Mouse (Mus musculus) lung, embryonic 16.5 days (tissue): ENCODE results near the gene Olfr452. TPM values are rescaled to one million over a fixed set of nuclear protein-coding genes. Genes with fewer than 3 reads are reported as not detected.

Experiments
- ATAC-seq: fragments of 200-750 bp; cut with Nextera tagmentation; 2 replicates; pipeline ENCODE4 v1.8.0; 2017; ENCODE audit warnings: low read depth, mild to moderate bottlenecking, moderate library complexity
- H3K27ac ChIP-seq: fragments of 300-500 bp; sonication (generic); 2 replicates; pipeline ENCODE4 v1.5.1; 2014; ENCODE audit warnings: mild to moderate bottlenecking, control low read depth, low read length
- H3K27me3 ChIP-seq: fragments of 300-500 bp; sonication (generic); 2 replicates; pipeline ENCODE4 v1.6.1; 2014; ENCODE audit warnings: low read depth, low read length, mixed read lengths; ENCODE audit not compliant: control insufficient read depth, insufficient read depth
- H3K36me3 ChIP-seq: fragments of 300-500 bp; sonication (generic); 2 replicates; pipeline ENCODE4 v1.6.1; 2014; ENCODE audit warnings: low read length; ENCODE audit not compliant: control insufficient read depth, insufficient read depth
- H3K4me1 ChIP-seq: fragments of 300-500 bp; sonication (generic); replicated peaks from 2 replicates; pipeline ENCODE4 v1.6.1; 2014; ENCODE audit warnings: low read length, mixed read lengths; ENCODE audit not compliant: control insufficient read depth, insufficient read depth
- H3K4me2 ChIP-seq: fragments of 300-500 bp; sonication (generic); 2 replicates; pipeline ENCODE4 v1.6.1; 2014; ENCODE audit warnings: low read depth, low read length, control low read depth
- H3K4me3 ChIP-seq: fragments of 300-500 bp; sonication (generic); 2 replicates; pipeline ENCODE4 v1.5.1; 2014; ENCODE audit warnings: mild to moderate bottlenecking, low read length, control low read depth
- H3K9ac ChIP-seq: fragments of 300-500 bp; sonication (generic); 2 replicates; pipeline ENCODE4 v1.6.1; 2014; ENCODE audit warnings: low read length, control low read depth
- H3K9me3 ChIP-seq: fragments of 300-500 bp; sonication (generic); 2 replicates; pipeline ENCODE4 v1.6.1; 2016; ENCODE audit warnings: low read length; ENCODE audit not compliant: control insufficient read depth
- WGBS: fragments of 180-500 bp; shearing (Covaris S2); extraction: QIAGEN DNeasy Blood & Tissue Kit; methylation state at CpG from one replicate; pipeline ENCODE4 v1.1.7; 2014; 5-methylcytosine and 5-hydroxymethylcytosine counted together
- polyA plus RNA-seq: library from polyadenylated mRNA; unstranded; fragments of >200 nt; fragmentation: Nextera tagmentation; extraction: Ambion mirVana; gene quantifications from 2 replicates; pipeline ENCODE4 v1.2.1, GENCODE M21; 2015

Gene Olfr452
- polyA plus RNA-seq, result not detected in 2 replicates

GRCm38 (mm10) chr6:42784793-42785192 lies at the start of gene Olfr452:
TSS of gene Olfr452 (plus strand) at chr6:42785093.
- Histone ChIP-seq H3K9me3 (no peaks in the 10 kb centered on the region), H3K4me1 (no peaks in the 10 kb centered on the region), H3K36me3 (no peaks in the 10 kb centered on the region), H3K27ac (no peak within 1 kb of the TSS), H3K27me3 (no peaks in the 10 kb centered on the region), H3K4me3 (no peak within 1 kb of the TSS), H3K4me2 (no peak within 1 kb of the TSS), H3K9ac (no peak within 1 kb of the TSS)
- ATAC-seq, result no peak

GRCm38 (mm10) chr6:42739071-42739470 lies 45.8 kb upstream of the Olfr452 start, which contains the start of gene Olfr453:
TSS of gene Olfr453 (plus strand) at chr6:42739371.
- Histone ChIP-seq H3K36me3 (no peaks in the 10 kb centered on the region), H3K4me2 (no peak within 1 kb of the TSS), H3K9ac (no peak within 1 kb of the TSS), H3K27me3 (no peaks in the 10 kb centered on the region), H3K4me1 (no peaks in the 10 kb centered on the region), H3K9me3 (no peaks in the 10 kb centered on the region), H3K27ac (no peak within 1 kb of the TSS), H3K4me3 (no peak within 1 kb of the TSS)
- ATAC-seq, result no peak
- WGBS, result 89% methylated on average over 1 of the region's 1 CpGs

- ATAC-seq, result no peak
- Histone ChIP-seq H3K27me3 (no peaks in the 10 kb centered on the region), H3K9ac (no peak overlapping the region), H3K4me1 (no peaks in the 10 kb centered on the region), H3K27ac (no peak overlapping the region), H3K36me3 (no peaks in the 10 kb centered on the region), H3K9me3 (no peaks in the 10 kb centered on the region), H3K4me3 (no peak overlapping the region), H3K4me2 (no peak overlapping the region)
- WGBS, result 73% methylated on average over 5 of the region's 5 CpGs
These were observed 42.6 kb upstream of the Olfr452 start for GRCm38 (mm10) chr6:42742303-42742702.

DNA sequence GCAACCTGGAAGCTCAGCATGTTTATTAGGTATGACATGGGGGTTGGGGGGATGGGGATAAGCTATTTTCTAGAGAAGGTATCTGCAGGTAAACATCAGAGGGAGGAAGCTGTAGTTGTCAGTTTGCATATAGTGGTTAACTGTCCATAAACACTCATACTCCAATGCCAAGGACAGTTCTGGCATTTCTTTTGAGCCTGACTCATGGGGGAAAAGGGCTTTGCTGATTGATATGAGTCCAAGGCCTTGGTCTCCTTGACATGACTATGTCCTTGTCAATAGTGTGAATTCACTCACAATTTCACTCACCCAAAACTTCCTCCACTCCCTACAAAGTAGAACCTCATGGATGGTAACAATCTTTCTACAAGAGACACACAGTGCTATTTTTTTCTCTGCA lies 37.0 kb upstream of the Olfr452 start:
- H3K4me2 ChIP-seq, result no peak overlapping the region
- H3K4me1 ChIP-seq, result no peaks in the 10 kb centered on the region
- H3K9ac ChIP-seq, result no peak overlapping the region
- no peaks in the 10 kb centered on the region for H3K9me3 ChIP-seq
- H3K27ac ChIP-seq, result no peak overlapping the region
- no peak for ATAC-seq
- H3K4me3 ChIP-seq, result no peak overlapping the region
- H3K36me3 ChIP-seq, result no peaks in the 10 kb centered on the region
- no peaks in the 10 kb centered on the region for H3K27me3 ChIP-seq

DNA sequence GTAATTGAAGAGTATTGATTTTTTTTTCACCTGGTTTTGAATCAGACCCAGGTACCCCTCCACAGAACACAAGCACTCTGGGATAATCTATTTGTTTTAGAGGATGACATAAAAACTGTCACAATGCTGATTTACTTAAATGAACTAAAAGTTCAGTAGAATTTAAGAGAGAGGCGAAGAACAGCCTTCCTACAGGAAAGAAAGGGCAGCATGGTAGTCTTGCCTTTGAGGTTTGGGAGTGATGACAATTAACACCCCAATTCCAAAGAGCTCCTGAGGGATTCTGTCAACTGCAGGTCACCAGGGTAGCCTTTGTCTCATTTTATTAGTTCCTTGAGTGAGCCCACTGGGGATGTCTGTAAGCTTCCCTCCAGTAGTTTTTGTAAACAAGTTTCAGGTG lies 28.8 kb upstream of the Olfr452 start, which contains the start of gene Olfr38:
Gene Olfr38 (plus strand): TSS at position 301 of the 400 bp plus-strand sequence.
- H3K4me3 ChIP-seq, result no peak within 1 kb of the TSS
- H3K36me3 ChIP-seq, result no peaks in the 10 kb centered on the region
- H3K4me2 ChIP-seq, result no peak within 1 kb of the TSS
- no peaks in the 10 kb centered on the region for H3K4me1 ChIP-seq
- no peak for ATAC-seq
- 63% methylated on average over 1 of the region's 1 CpGs for WGBS
- no peak within 1 kb of the TSS for H3K27ac ChIP-seq
- no peak within 1 kb of the TSS for H3K9ac ChIP-seq
- H3K27me3 ChIP-seq, result no peaks in the 10 kb centered on the region
- H3K9me3 ChIP-seq, result no peaks in the 10 kb centered on the region

GRCm38 (mm10) chr6:42777066-42777465 lies 7.8 kb upstream of the Olfr452 start:
- Histone ChIP-seq H3K4me2 (no peak overlapping the region), H3K36me3 (no peaks in the 10 kb centered on the region), H3K4me1 (no peaks in the 10 kb centered on the region), H3K9me3 (no peaks in the 10 kb centered on the region), H3K27ac (no peak overlapping the region), H3K4me3 (no peak overlapping the region), H3K27me3 (no peaks in the 10 kb centered on the region), H3K9ac (no peak overlapping the region)
- no peak for ATAC-seq
- WGBS, result 74% methylated on average over 1 of the region's 1 CpGs

- H3K4me1 ChIP-seq, result no peaks in the 10 kb centered on the region
- H3K9me3 ChIP-seq, result no peaks in the 10 kb centered on the region
- H3K36me3 ChIP-seq, result no peaks in the 10 kb centered on the region
- no peak for ATAC-seq
- H3K4me2 ChIP-seq, result no peak overlapping the region
- 43% methylated on average over 4 of the region's 4 CpGs for WGBS
- no peak overlapping the region for H3K9ac ChIP-seq
- H3K27me3 ChIP-seq, result no peaks in the 10 kb centered on the region
- no peak overlapping the region for H3K27ac ChIP-seq
- H3K4me3 ChIP-seq, result no peak overlapping the region
These were observed 5.5 kb downstream of the Olfr452 start for GRCm38 (mm10) chr6:42790247-42790948.

- H3K4me3 ChIP-seq, result no peak overlapping the region
- no peak overlapping the region for H3K27ac ChIP-seq
- no peaks in the 10 kb centered on the region for H3K27me3 ChIP-seq
- H3K4me2 ChIP-seq, result no peak overlapping the region
- WGBS, result 68% methylated on average over 9 of the region's 9 CpGs
- ATAC-seq, result no peak
- no peaks in the 10 kb centered on the region for H3K9me3 ChIP-seq
- no peak overlapping the region for H3K9ac ChIP-seq
- H3K36me3 ChIP-seq, result no peaks in the 10 kb centered on the region
- no peaks in the 10 kb centered on the region for H3K4me1 ChIP-seq
These were observed 6.2 kb downstream of the Olfr452 start for GRCm38 (mm10) chr6:42790949-42791556.

- Histone ChIP-seq H3K4me1 (no peaks in the 10 kb centered on the region), H3K4me2 (no peak overlapping the region), H3K4me3 (no peak overlapping the region), H3K27me3 (no peaks in the 10 kb centered on the region), H3K9ac (no peak overlapping the region), H3K27ac (no peak overlapping the region), H3K36me3 (no peaks in the 10 kb centered on the region), H3K9me3 (no peaks in the 10 kb centered on the region)
- WGBS, result 76% methylated on average over 3 of the region's 3 CpGs
- no peak for ATAC-seq
These were observed 10.1 kb downstream of the Olfr452 start for GRCm38 (mm10) chr6:42794982-42795381.
